Mouse (Mus musculus): Measurements from ENCODE around the gene Neurod6. TPM values are rescaled to one million over a fixed set of nuclear protein-coding genes. Genes with fewer than 3 reads are reported as not detected.
A peak's percentile ranks its signal among the peaks of the same experiment; 100 is the strongest.
"Not testable (repeated sequence)": the region's sequence is repeated elsewhere in the genome, so short reads cannot be mapped to it uniquely, and the experiment has no call there.

Neurod6 gene
- 10 to 100 TPM; 46.5 to 62.8 TPM for total RNA-seq (2021)
- long read RNA-seq, experiment 1, transcript Neurod6-201 (2 exons, 2,150 nt): major isoform, 24 of 25 reads
- long read RNA-seq, experiment 1, partial matches to known transcripts: 1 of 25 reads
- long read RNA-seq, experiment 1, other reads (novel, unspliced or antisense): 0 of 25 reads
- long read RNA-seq, experiment 2, transcript Neurod6-201 (2 exons, 2,150 nt): major isoform, 16 of 17 reads
- long read RNA-seq, experiment 2, partial matches to known transcripts: 1 of 17 reads
- long read RNA-seq, experiment 2, other reads (novel, unspliced or antisense): 0 of 17 reads

DNA sequence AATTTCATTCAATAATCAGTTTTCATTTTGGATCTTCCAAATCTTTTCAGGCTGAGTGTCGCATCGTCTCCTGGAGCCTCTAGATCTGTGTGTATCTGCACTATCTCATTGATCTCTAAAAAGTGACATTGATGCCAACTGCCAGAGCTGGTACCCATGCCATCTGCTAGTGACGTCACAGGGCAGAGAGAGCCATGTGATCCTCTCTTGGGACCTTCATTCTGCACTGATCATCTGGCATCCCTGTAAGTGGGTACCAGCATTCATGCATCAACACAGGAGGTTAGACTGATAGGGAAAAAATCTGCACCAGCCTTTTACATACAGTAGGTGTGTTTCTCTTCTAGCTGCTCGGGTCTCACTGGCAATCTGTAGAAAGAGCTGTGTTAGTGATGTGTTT lies at the start of gene Neurod6:
Neurod6 (minus strand) TSS at position 290 of the 400 bp plus-strand sequence.
- DNase-seq (ENCODE audit: extremely low spot score in 1 of 2, low spot score in 2 of 2): peak; percentile 39 to 69
- intact Hi-C loops (cut with DNase I): loop anchor here (2.0 to 10.0 kb wide), 4 partner anchors 112 to 274 kb away; no protein-coding TSS in a partner anchor
- Histone ChIP-seq H3K27ac (peak within 1 kb of the TSS; percentile 94), H3K4me3 (peak within 1 kb of the TSS; percentile 53)
- TF ChIP-seq CTCF (IDR thresholded peaks at IDR 0.05): no peak; the same call in 1 of the 2 replicates

GRCm38 (mm10) chr6:55717209-55717608 lies 36.1 kb upstream of the Neurod6 start:
- TF ChIP-seq CTCF (IDR thresholded peaks at IDR 0.05): peak; percentile 86
- intact Hi-C loops (cut with DNase I): loop anchor here (1.0 to 5.0 kb wide), 2 partner anchors 233 to 330 kb away; no protein-coding TSS in a partner anchor
- Histone ChIP-seq H3K4me3 (no peak overlapping the region), H3K27ac (no peak overlapping the region)
- peak; percentile 72 to 79 for DNase-seq (ENCODE audit: extremely low spot score in 1 of 2, low spot score in 2 of 2)

GRCm38 (mm10) chr6:55715446-55715845 lies 34.4 kb upstream of the Neurod6 start:
- intact Hi-C loops (cut with DNase I): loop anchor here (5.0 kb wide), 1 partner anchor 332 kb away; no protein-coding TSS in a partner anchor
- DNase-seq (ENCODE audit: extremely low spot score in 1 of 2, low spot score in 2 of 2): no peak
- H3K27ac ChIP-seq: no peak overlapping the region
- no peak overlapping the region for H3K4me3 ChIP-seq
- no peak for TF ChIP-seq CTCF (IDR thresholded peaks at IDR 0.05)

DNA sequence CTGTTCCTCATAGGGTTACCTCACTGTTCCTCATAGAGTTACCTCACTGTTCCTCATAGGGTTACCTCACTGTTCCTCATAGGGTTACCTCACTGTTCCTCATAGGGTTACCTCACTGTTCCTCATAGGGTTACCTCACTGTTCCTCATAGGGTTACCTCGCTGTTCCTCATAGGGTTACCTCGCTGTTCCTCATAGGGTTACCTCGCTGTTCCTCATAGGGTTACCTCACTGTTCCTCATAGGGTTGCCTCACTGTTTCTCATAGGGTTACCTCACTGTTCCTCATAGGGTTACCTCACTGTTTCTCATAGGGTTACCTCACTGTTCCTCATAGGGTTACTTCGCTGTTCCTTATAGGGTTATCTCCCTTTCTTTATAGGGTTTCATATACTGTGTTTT lies 29.9 kb upstream of the Neurod6 start:
- H3K27ac ChIP-seq; DNase-seq (ENCODE audit: extremely low spot score in 1 of 2, low spot score in 2 of 2); intact Hi-C loops (cut with DNase I); H3K4me3 ChIP-seq: not testable (repeated sequence)

- intact Hi-C loops (cut with DNase I): no loop called here
- no peak for TF ChIP-seq CTCF (IDR thresholded peaks at IDR 0.05)
- H3K4me3 ChIP-seq: no peak overlapping the region
- H3K27ac ChIP-seq: no peak overlapping the region
- DNase-seq (ENCODE audit: extremely low spot score in 1 of 2, low spot score in 2 of 2): no peak
Measured at GRCm38 (mm10) chr6:55704759-55705104, 23.7 kb upstream of the Neurod6 start.

GRCm38 (mm10) chr6:55704061-55704758 lies 23.1 kb upstream of the Neurod6 start:
- no peak overlapping the region for H3K4me3 ChIP-seq
- no peak for TF ChIP-seq CTCF (IDR thresholded peaks at IDR 0.05)
- no peak overlapping the region for H3K27ac ChIP-seq
- no peak for DNase-seq (ENCODE audit: extremely low spot score in 1 of 2, low spot score in 2 of 2)
- intact Hi-C loops (cut with DNase I): no loop called here

- DNase-seq (ENCODE audit: extremely low spot score in 1 of 2, low spot score in 2 of 2): no peak
- intact Hi-C loops (cut with DNase I): no loop called here
- no peak overlapping the region for H3K27ac ChIP-seq
- no peak overlapping the region for H3K4me3 ChIP-seq
- no peak for TF ChIP-seq CTCF (IDR thresholded peaks at IDR 0.05)
Measured at GRCm38 (mm10) chr6:55700392-55701386, 19.6 kb upstream of the Neurod6 start.

GRCm38 (mm10) chr6:55690015-55690531 lies 9.0 kb upstream of the Neurod6 start:
- TF ChIP-seq CTCF (IDR thresholded peaks at IDR 0.05): no peak
- no peak overlapping the region for H3K27ac ChIP-seq
- intact Hi-C loops (cut with DNase I): no loop called here
- H3K4me3 ChIP-seq: no peak overlapping the region
- DNase-seq (ENCODE audit: extremely low spot score in 1 of 2, low spot score in 2 of 2): no peak

- Histone ChIP-seq H3K27ac (peak overlapping the region; percentile 54), H3K4me3 (no peak overlapping the region)
- TF ChIP-seq CTCF (IDR thresholded peaks at IDR 0.05): no peak
- intact Hi-C loops (cut with DNase I): loop anchor here (10.0 kb wide), 1 partner anchor 271 kb away; no protein-coding TSS in a partner anchor
- DNase-seq (ENCODE audit: extremely low spot score in 1 of 2, low spot score in 2 of 2): no peak
Measured at GRCm38 (mm10) chr6:55683506-55683905, 2.4 kb upstream of the Neurod6 start.

DNA sequence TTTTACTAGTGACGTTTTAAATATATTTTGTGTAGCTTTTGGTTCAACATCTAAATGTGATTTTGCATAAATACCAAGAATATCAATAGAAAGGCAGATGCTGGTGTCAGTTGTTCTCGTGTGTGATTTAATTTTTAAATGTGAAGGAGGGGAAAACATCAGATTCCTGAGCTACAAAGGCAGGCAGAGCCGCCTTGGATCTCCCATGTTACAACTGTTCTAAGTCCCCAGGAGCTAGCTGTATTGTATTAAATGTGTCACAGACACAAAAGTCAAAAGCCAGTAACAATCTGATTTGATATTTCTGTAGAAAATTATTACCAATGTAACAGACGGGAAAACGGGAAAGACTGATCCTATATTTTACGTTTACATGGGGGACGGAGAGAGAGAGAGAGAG lies 1.8 kb upstream of the Neurod6 start:
- H3K27ac ChIP-seq: peak overlapping the region; percentile 94
- intact Hi-C loops (cut with DNase I): loop anchor here (10.0 kb wide), 1 partner anchor 272 kb away; no protein-coding TSS in a partner anchor
- TF ChIP-seq CTCF (IDR thresholded peaks at IDR 0.05): no peak
- H3K4me3 ChIP-seq: peak overlapping the region; percentile 53; the same call in 1 of the 2 replicates
- no peak for DNase-seq (ENCODE audit: extremely low spot score in 1 of 2, low spot score in 2 of 2)

DNA sequence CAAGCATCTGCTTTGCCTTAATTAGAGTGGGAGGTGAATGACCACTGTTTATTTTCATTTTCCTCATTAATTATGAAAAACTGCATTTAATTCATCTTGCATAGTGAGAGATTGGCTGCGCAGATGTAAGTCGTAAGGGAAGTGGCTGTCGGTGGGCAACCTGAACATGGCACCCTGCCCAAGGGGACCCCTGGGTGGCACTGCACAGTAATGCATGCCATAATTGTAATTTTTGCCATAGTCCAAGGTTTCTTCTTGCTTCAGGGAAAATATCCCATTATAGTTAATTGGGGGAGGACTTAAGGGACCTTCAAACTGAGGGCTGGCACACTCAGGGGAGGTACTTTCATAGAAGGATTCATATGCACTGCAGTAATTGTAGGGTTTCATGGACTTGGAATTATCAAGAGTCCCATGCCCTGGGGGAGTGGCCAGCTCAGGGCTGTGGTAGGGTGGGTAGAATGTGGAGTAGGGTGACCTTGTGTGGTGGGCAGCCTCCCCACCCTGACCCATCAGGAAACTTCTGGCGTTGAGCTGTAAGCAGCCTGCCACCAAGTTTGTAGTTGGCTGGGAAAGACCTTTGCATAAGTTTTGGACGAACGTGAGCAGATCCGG lies 2.4 kb downstream of the Neurod6 start:
- no peak for DNase-seq (ENCODE audit: extremely low spot score in 1 of 2, low spot score in 2 of 2)
- H3K27ac ChIP-seq: peak overlapping the region; percentile 79
- H3K4me3 ChIP-seq: peak overlapping the region; percentile 53
- no peak for TF ChIP-seq CTCF (IDR thresholded peaks at IDR 0.05)
- intact Hi-C loops (cut with DNase I): loop anchor here (1.0 to 5.0 kb wide), 3 partner anchors 86 to 156 kb away; no protein-coding TSS in a partner anchor
